Mouse (Mus musculus) ES-Bruce4 (cell line): ENCODE data around the gene Iqcb1. TPM values are rescaled to one million over a fixed set of nuclear protein-coding genes. Genes with fewer than 3 reads are reported as not detected.

Source experiments
- H3K27ac ChIP-seq: 2 replicates; pipeline ENCODE4 v1.5.1; 2012; ENCODE audit warnings: low read length, inconsistent platforms; ENCODE audit not compliant: insufficient read depth
- H3K27me3 ChIP-seq: 2 replicates; pipeline ENCODE4 v1.6.1; 2012; ENCODE audit warnings: mild to moderate bottlenecking, low read length, inconsistent platforms; ENCODE audit not compliant: control insufficient read depth, poor library complexity, insufficient read depth, severe bottlenecking
- H3K36me3 ChIP-seq: 2 replicates; pipeline ENCODE4 v1.6.1; 2012; ENCODE audit warnings: inconsistent platforms, mild to moderate bottlenecking, low read length, moderate library complexity; ENCODE audit not compliant: control insufficient read depth, poor library complexity, insufficient read depth, severe bottlenecking
- H3K4me1 ChIP-seq: one replicate; pipeline ENCODE4 v1.8.1; 2011; ENCODE audit warnings: low read length; ENCODE audit not compliant: control insufficient read depth, insufficient read depth
- H3K4me3 ChIP-seq: 2 replicates; pipeline ENCODE4 v1.5.1; 2011; ENCODE audit warnings: low read depth, mild to moderate bottlenecking, low read length
- H3K9ac ChIP-seq: 2 replicates; pipeline ENCODE4 v1.6.1; 2012; ENCODE audit warnings: low read depth, mild to moderate bottlenecking, inconsistent platforms; ENCODE audit not compliant: poor library complexity, severe bottlenecking
- H3K9me3 ChIP-seq: replicated peaks from 2 replicates; pipeline ENCODE4 v1.6.1; 2012; ENCODE audit warnings: mild to moderate bottlenecking, low read length, inconsistent platforms; ENCODE audit not compliant: control insufficient read depth, poor library complexity, insufficient read depth, severe bottlenecking
- CTCF ChIP-seq: IDR thresholded peaks from one replicate; pipeline ENCODE4 v1.8.1; 2011; ENCODE audit warnings: low read depth, low read length
- EP300 ChIP-seq: IDR thresholded peaks from 2 replicates; pipeline ENCODE4 v1.6.1; 2011; ENCODE audit warnings: low read depth, low read length; ENCODE audit not compliant: insufficient read depth
- POLR2A ChIP-seq: IDR thresholded peaks from one replicate; pipeline ENCODE4 v1.8.1; 2011; ENCODE audit warnings: low read length; ENCODE audit not compliant: insufficient read depth
- polyA plus RNA-seq: library from polyadenylated mRNA; stranded (reverse); fragments of >200 nt; gene quantifications from 2 replicates; pipeline ENCODE4 v1.2.4, GENCODE M21; 2011; ENCODE audit warnings: low read depth; ENCODE audit not compliant: missing spikeins, insufficient read depth, insufficient read length

Iqcb1 gene
- polyA plus RNA-seq, result 63.9 and 64.9 TPM in 2 replicates

DNA sequence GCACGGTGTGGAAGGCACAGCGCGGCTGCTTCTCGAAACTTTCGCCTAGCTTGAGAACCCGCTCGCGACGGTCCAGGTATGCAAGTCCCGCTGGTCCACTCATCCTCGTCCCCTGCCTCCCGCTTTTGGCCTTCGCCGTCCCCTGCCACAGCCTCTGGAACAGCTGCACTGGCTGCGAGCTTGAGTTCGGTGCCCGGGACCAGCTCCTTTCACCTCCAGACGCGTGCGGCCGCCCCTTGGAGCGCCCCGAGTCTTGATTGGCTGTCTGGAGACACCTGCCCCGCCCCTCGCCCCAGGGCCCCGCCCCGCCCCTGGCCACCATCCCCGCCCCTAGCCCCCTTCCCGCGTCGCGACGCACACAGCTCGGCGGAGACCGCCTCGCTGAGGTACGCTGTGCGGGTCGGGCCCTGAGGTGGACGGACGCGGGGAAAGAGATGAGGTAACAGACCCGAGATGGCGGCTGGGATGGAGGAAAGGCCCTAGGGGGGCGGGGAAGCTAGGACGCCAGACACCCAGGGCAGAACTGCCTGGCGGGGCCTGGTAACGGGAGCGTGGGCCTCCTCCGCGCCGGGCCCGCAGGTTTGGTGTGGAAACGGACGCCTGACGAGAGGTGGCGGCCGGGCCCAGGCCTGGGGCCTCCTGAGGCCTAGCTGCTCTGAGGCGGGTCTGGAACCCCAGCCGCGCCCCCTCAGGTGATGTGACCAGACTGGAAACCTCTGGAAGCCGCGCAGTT lies at the start of gene Iqcb1:
Gene Iqcb1 (plus strand): TSS at position 332 of the 733 bp plus-strand sequence.
- Histone ChIP-seq H3K4me3 (peak within 1 kb of the TSS; percentile 100), H3K27me3 (no peaks in the 10 kb centered on the region; the same call in 1 of the 2 replicates), H3K4me1 (no peaks in the 10 kb centered on the region), H3K9ac (peak within 1 kb of the TSS; percentile 96), H3K9me3 (no peaks in the 10 kb centered on the region), H3K27ac (no peak within 1 kb of the TSS), H3K36me3 (no peaks in the 10 kb centered on the region)
- TF ChIP-seq EP300, result no peak
- peak; percentile 34 for TF ChIP-seq POLR2A

DNA sequence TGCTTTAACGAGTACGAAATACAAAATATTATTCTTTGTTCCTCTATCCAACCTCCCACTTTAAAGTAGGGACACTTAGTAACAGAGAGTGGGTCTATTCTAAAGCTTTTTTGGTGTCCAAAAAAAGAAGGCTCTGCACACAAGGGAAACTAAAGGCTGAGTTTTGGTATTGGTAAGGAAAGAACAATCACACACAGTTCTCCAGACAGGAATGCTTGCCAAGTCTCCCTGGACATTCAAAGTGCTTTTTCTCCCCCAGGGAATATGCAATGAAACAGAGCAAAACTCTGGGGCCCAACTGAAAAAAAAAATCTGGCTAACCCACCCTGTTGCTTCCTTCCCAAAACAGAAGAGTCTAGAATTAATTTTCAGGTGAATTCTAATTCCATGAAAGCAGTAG lies 44.0 kb upstream of the Iqcb1 start:
- no peak overlapping the region for H3K4me3 ChIP-seq
- no peak overlapping the region for H3K9ac ChIP-seq
- H3K27me3 ChIP-seq, result no peaks in the 10 kb centered on the region
- H3K27ac ChIP-seq, result no peak overlapping the region
- no peaks in the 10 kb centered on the region for H3K36me3 ChIP-seq
- no peaks in the 10 kb centered on the region for H3K9me3 ChIP-seq
- H3K4me1 ChIP-seq, result no peaks in the 10 kb centered on the region
- no peak for TF ChIP-seq CTCF
- no peak for TF ChIP-seq EP300
- no peak for TF ChIP-seq POLR2A

DNA sequence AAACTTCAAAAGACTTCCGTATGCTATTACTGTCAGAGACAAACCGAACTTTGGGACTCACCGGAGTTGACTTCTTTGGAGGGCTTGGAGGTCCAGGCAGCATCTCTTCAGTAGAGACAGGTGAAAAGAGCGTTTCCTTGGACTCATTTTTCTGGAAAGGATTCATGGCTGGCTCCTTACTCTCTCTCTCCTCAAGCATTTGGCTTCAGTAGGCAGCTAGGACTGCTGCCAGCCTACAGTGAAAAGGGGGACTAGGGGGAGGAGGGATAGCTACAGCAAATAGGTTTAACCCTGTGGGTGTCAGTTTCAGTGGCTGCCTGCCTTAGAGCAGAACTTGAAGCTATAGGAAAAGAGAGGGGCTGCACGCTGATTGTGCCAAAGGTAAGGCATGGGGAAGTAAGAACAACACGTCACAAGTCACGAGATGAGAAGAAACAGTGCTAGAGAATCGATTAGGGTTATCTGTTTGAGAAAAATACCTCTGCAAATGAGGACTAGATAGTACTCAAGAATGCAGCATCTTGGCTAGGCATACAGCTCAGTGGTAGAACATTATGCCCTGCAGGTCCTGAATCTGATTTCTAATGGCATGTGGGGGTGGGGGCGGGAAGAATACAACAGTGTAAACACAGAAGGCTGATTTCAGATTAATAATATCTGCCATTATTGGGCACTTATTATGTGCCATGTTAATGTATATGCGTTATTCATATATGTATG lies 43.4 kb upstream of the Iqcb1 start, which contains the start of gene Slc15a2:
Gene Slc15a2 (minus strand): TSS at position 369 of the 720 bp plus-strand sequence.
- no peaks in the 10 kb centered on the region for H3K27me3 ChIP-seq
- no peak within 1 kb of the TSS for H3K9ac ChIP-seq
- no peak for TF ChIP-seq POLR2A
- no peak for TF ChIP-seq CTCF
- no peak for TF ChIP-seq EP300
- no peak within 1 kb of the TSS for H3K27ac ChIP-seq
- H3K36me3 ChIP-seq, result no peaks in the 10 kb centered on the region
- no peaks in the 10 kb centered on the region for H3K4me1 ChIP-seq
- no peaks in the 10 kb centered on the region for H3K9me3 ChIP-seq
- no peak within 1 kb of the TSS for H3K4me3 ChIP-seq

DNA sequence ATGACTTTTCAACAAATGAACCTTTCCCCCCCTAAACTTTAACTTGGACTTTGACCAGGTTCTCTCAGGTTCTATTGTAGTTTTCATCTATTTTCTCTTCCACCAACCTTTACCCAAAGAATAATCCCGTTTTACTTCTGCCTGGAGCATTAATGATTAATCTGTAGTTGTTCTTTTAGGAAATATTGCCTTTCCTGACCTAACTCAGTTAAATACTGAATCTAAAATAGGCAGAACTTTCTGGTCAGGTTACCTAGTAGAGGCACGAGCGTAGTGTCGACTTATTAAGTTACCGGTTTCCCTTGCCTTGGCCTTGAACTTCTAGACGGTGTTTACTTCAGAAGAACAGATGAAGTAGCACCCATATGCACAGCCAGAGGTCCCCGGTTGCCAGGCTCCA lies 41.7 kb upstream of the Iqcb1 start:
- Histone ChIP-seq H3K4me1 (no peaks in the 10 kb centered on the region), H3K36me3 (no peaks in the 10 kb centered on the region), H3K27me3 (no peaks in the 10 kb centered on the region), H3K9ac (no peak overlapping the region), H3K9me3 (no peaks in the 10 kb centered on the region), H3K27ac (no peak overlapping the region), H3K4me3 (no peak overlapping the region)
- TF ChIP-seq EP300, result no peak
- TF ChIP-seq CTCF, result no peak
- no peak for TF ChIP-seq POLR2A

DNA sequence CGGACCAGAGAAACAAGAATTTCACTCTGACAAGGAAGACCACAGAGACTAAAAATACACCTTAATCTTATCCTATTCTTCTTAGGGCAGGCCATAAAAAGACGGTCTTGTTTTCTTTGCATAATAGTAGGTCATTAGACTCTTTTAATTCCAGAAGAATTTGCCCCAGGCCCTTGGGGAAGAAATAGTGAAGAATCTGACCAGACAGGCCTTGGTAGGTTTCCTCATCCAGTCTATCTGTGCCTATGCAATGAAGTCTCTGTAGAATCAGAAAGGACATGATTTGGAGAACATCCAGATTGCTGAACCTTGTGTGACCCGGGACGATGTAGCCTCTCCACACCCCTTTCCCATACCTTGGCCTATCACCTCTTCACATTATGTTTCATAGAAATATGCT lies 38.0 kb upstream of the Iqcb1 start:
- TF ChIP-seq CTCF, result no peak
- H3K27me3 ChIP-seq, result no peaks in the 10 kb centered on the region
- H3K36me3 ChIP-seq, result no peaks in the 10 kb centered on the region
- no peaks in the 10 kb centered on the region for H3K9me3 ChIP-seq
- H3K4me3 ChIP-seq, result no peak overlapping the region
- H3K9ac ChIP-seq, result no peak overlapping the region
- no peaks in the 10 kb centered on the region for H3K4me1 ChIP-seq
- H3K27ac ChIP-seq, result no peak overlapping the region

DNA sequence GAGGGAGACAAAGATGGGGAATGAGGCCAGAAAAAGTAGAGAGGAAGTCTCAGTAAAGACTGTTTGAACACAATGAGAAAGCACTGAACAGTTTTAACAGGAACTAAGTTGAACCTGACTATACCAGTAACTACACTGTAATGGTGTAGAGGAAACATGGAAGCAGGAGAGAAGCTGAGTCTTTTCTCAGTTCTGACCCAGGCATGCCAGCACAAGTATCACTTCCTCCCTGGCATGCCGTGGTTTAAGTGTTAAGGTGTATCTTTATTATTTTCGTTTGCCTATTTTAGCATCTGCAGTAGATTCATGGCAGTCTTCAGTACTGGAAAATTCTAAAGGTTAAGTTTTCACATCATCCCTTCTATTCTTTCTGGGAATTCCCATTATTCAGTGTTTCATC lies 33.2 kb upstream of the Iqcb1 start:
- Histone ChIP-seq H3K4me1 (no peaks in the 10 kb centered on the region), H3K27ac (no peak overlapping the region), H3K4me3 (no peak overlapping the region), H3K27me3 (no peaks in the 10 kb centered on the region), H3K9ac (no peak overlapping the region), H3K9me3 (no peaks in the 10 kb centered on the region), H3K36me3 (no peaks in the 10 kb centered on the region)
- no peak for TF ChIP-seq POLR2A
- no peak for TF ChIP-seq EP300
- TF ChIP-seq CTCF, result no peak
